ENCODE assay signal across 13 mouse cellular contexts in genomic region chr14:95984021-95984420, GRCm38 (mm10).
DNase-seq lines count a peak whose midpoint lies in the region; ATAC-seq and TF ChIP-seq lines count a peak whose summit lies in the region.
"Had no signal": no experiment of that assay in that cellular context is flagged by ENCODE, and none has a peak within 500 bp of the region (broad histone marks: within the 10 kb centered on the region; RNA-seq: fewer than 3 reads in every experiment).

No protein-coding gene starts in this region.

- no peak overlapping the region for H3K4me2 ChIP-seq in hindbrain, embryonic 11.5 days (replicated peaks; ENCODE audit: low read depth, low read length)
- H3K4me2 ChIP-seq in hindbrain, embryonic 12.5 days (replicated peaks), result no peak overlapping the region
- H3K4me2 ChIP-seq in lung, postnatal 0 days (replicated peaks; ENCODE audit: low read depth, low read length), result no peak overlapping the region
- H3K4me2 ChIP-seq: limb, embryonic 12.5 days had no signal

- H3K36me3 ChIP-seq in hindbrain, embryonic 11.5 days (ENCODE audit: control insufficient read depth, insufficient read depth, low read length), result no peaks in the 10 kb centered on the region
- H3K36me3 ChIP-seq in hindbrain, embryonic 12.5 days, result no peaks in the 10 kb centered on the region
- no peaks in the 10 kb centered on the region for H3K36me3 ChIP-seq in lung, postnatal 0 days (ENCODE audit: insufficient read depth, low read length)
- H3K36me3 ChIP-seq: limb, embryonic 12.5 days had no signal

- ATAC-seq in hindbrain, embryonic 11.5 days (ENCODE audit: low FRiP score), result no peak
- ATAC-seq in hindbrain, embryonic 12.5 days (ENCODE audit: low FRiP score), result no peak
- no peak for ATAC-seq in lung, postnatal 0 days

- H3K9me3 ChIP-seq in hindbrain, embryonic 11.5 days (ENCODE audit: control insufficient read depth, low read length), result no peaks in the 10 kb centered on the region
- no peaks in the 10 kb centered on the region for H3K9me3 ChIP-seq in hindbrain, embryonic 12.5 days (replicated peaks)
- H3K9me3 ChIP-seq in lung, postnatal 0 days (ENCODE audit: low read length), result no peaks in the 10 kb centered on the region
- H3K9me3 ChIP-seq: limb, embryonic 12.5 days had no signal

- H3K9ac ChIP-seq in hindbrain, embryonic 11.5 days (ENCODE audit: low read depth, low read length), result no peak overlapping the region
- H3K9ac ChIP-seq in hindbrain, embryonic 12.5 days, result no peak overlapping the region
- H3K9ac ChIP-seq in lung, postnatal 0 days (replicated peaks; ENCODE audit: low read depth), result no peak overlapping the region
- H3K9ac ChIP-seq: limb, embryonic 12.5 days had no signal

- no peaks in the 10 kb centered on the region for H3K27me3 ChIP-seq in hindbrain, embryonic 11.5 days (ENCODE audit: control insufficient read depth, insufficient read depth, low read length)
- H3K27me3 ChIP-seq in hindbrain, embryonic 12.5 days, result no peaks in the 10 kb centered on the region
- H3K27me3 ChIP-seq in lung, postnatal 0 days (replicated peaks; ENCODE audit: insufficient read depth, low read length), result no peaks in the 10 kb centered on the region
- H3K27me3 ChIP-seq: limb, embryonic 12.5 days had no signal

- no peak for TF ChIP-seq EP300 in lung, postnatal 0 days (IDR thresholded peaks at IDR 0.05)

- DNase-seq in hindbrain, embryonic 11.5 days (ENCODE audit: low spot score), result peak; percentile 5
- peak; percentile 12 to 28 for DNase-seq in right cerebral cortex, adult 2 months (ENCODE audit: low spot score in 2 of 2)
- DNase-seq in right cerebral cortex, adult 18-20 months, result no peak
- DNase-seq in embryo, embryonic 11 days, result peak; percentile 14
- peak; percentile 10 for DNase-seq in telencephalon, adult 2 months (ENCODE audit: low read depth, low spot score)
- DNase-seq in lung, postnatal 0 days (ENCODE audit: low spot score), result no peak
- no peak for DNase-seq in adrenal gland, adult 18-20 months (ENCODE audit: low spot score in 2 of 2)
- DNase-seq: adrenal gland, postnatal 10 days; cerebellum, adult 9-11 months; kidney, adult 9 months; thymus, adult 2 months had no signal

- 68% methylated on average over 2 of the region's 2 CpGs for WGBS in hindbrain, embryonic 11.5 days
- 71% methylated on average over 2 of the region's 2 CpGs for WGBS in hindbrain, embryonic 12.5 days
- WGBS in lung, postnatal 0 days, result 68% methylated on average over 2 of the region's 2 CpGs

- no peak overlapping the region for H3K27ac ChIP-seq in hindbrain, embryonic 11.5 days (ENCODE audit: low read depth, low read length)
- H3K27ac ChIP-seq in hindbrain, embryonic 12.5 days, result no peak overlapping the region
- no peak overlapping the region for H3K27ac ChIP-seq in lung, postnatal 0 days (ENCODE audit: low read length)
- H3K27ac ChIP-seq: limb, embryonic 12.5 days had no signal

- no peak for TF ChIP-seq CTCF in lung, postnatal 0 days (IDR thresholded peaks at IDR 0.05)

- no peaks in the 10 kb centered on the region for H3K4me1 ChIP-seq in hindbrain, embryonic 11.5 days (replicated peaks; ENCODE audit: control insufficient read depth, insufficient read depth, low read length)
- no peaks in the 10 kb centered on the region for H3K4me1 ChIP-seq in hindbrain, embryonic 12.5 days
- H3K4me1 ChIP-seq in lung, postnatal 0 days (ENCODE audit: insufficient read depth, low read depth, low read length), result no peaks in the 10 kb centered on the region
- H3K4me1 ChIP-seq: limb, embryonic 12.5 days had no signal

- H3K4me3 ChIP-seq in hindbrain, embryonic 11.5 days (ENCODE audit: low read depth, low read length), result no peak overlapping the region
- H3K4me3 ChIP-seq in hindbrain, embryonic 12.5 days, result no peak overlapping the region
- no peak overlapping the region for H3K4me3 ChIP-seq in lung, postnatal 0 days (ENCODE audit: low read depth, low read length)
- H3K4me3 ChIP-seq: limb, embryonic 12.5 days had no signal

Comparison
In these comparisons a context has a peak if more than half of its experiments do, and no peak if none do; other contexts are left out.
1. DNase-seq: peak in hindbrain, embryonic 11.5 days (single experiment), right cerebral cortex, adult 2 months (2 of 2), embryo, embryonic 11 days (single experiment) and telencephalon, adult 2 months (single experiment); none in right cerebral cortex, adult 18-20 months (single experiment), lung, postnatal 0 days (single experiment) and adrenal gland, adult 18-20 months (0 of 2).